Mouse (Mus musculus): ENCODE data around the gene Zfp866. TPM values are rescaled to one million over a fixed set of nuclear protein-coding genes. Genes with fewer than 3 reads are reported as not detected.

The Zfp866 gene
- polyA plus RNA-seq, 1 experiment from 2014 or later = 11.2 TPM

GRCm38 (mm10) chr8:69789731-69790130 is 1.2 kb downstream of the Zfp866 start:
- Histone ChIP-seq H3K4me3 (ENCODE audit: inconsistent target) (no peak overlapping the region), H3K27ac (no peak overlapping the region)

GRCm38 (mm10) chr8:69789105-69789504 is 1.9 kb downstream of the Zfp866 start:
- WGBS (ENCODE audit: missing documents) = 91% methylated on average over 5 of the region's 5 CpGs
- Histone ChIP-seq H3K4me3 (ENCODE audit: inconsistent target) (no peak overlapping the region), H3K27ac (no peak overlapping the region), H3K79me2 (ENCODE audit: inconsistent target) (peaks cover 30% of the 10 kb centered on the region), H3K36me3 (ENCODE audit: inconsistent target) (peaks cover 8% of the 10 kb centered on the region)

More at GRCm38 (mm10) chr8:69789731-69790130, 1.2 kb downstream of the Zfp866 start:
- Histone ChIP-seq H3K36me3 (ENCODE audit: inconsistent target) (peaks cover 14% of the 10 kb centered on the region), H3K79me2 (ENCODE audit: inconsistent target) (peaks cover 37% of the 10 kb centered on the region)
- 70% methylated on average over 5 of the region's 5 CpGs for WGBS (ENCODE audit: missing documents)

DNA sequence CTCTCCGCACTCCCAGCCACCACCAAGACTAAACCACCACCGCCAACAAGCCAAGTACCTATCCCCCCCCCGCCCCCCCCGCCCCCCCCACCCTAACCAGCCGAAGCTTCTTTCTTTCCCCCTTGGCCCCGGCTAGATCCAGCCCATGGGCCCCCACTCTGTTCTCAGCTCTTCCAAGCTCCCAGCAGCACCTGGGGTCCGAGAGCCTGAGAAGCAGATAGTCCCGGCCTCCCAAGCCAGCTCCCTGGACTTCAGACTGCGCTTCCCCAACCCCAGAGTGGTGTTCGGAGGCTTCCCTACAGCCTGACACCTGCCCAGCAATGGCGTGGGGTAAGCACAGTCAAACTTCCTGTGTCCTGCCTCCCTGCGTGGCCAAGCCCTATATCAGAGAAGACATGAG is 13.9 kb downstream of the Zfp866 start:
- no peak overlapping the region for H3K27ac ChIP-seq
- no peaks in the 10 kb centered on the region for H3K36me3 ChIP-seq (ENCODE audit: inconsistent target)
- WGBS (ENCODE audit: missing documents) = 92% methylated on average over 9 of the region's 12 CpGs
- H3K79me2 ChIP-seq (ENCODE audit: inconsistent target) = peaks cover 23% of the 10 kb centered on the region
- no peak overlapping the region for H3K4me3 ChIP-seq (ENCODE audit: inconsistent target)

GRCm38 (mm10) chr8:69775149-69775534 is 15.8 kb downstream of the Zfp866 start:
- Histone ChIP-seq H3K79me2 (ENCODE audit: inconsistent target) (peaks cover 43% of the 10 kb centered on the region), H3K36me3 (ENCODE audit: inconsistent target) (no peaks in the 10 kb centered on the region; the same call in 1 of the 2 replicates), H3K4me3 (ENCODE audit: inconsistent target) (peak overlapping the region; percentile 31; the same call in 1 of the 2 replicates), H3K27ac (peak overlapping the region; percentile 21; the same call in 1 of the 2 replicates)
- WGBS (ENCODE audit: missing documents) = 40% methylated on average over 2 of the region's 2 CpGs

- under 1% methylated on average over 41 of the region's 41 CpGs for WGBS (ENCODE audit: missing documents)
- Histone ChIP-seq H3K27ac (peak within 1 kb of the TSS; percentile 21), H3K4me3 (ENCODE audit: inconsistent target) (peak within 1 kb of the TSS; percentile 31), H3K79me2 (ENCODE audit: inconsistent target) (peaks cover 48% of the 10 kb centered on the region), H3K36me3 (ENCODE audit: inconsistent target) (peaks cover 3% of the 10 kb centered on the region; the same call in 1 of the 2 replicates)
Observed at GRCm38 (mm10) chr8:69774503-69775148, 16.4 kb downstream of the Zfp866 start, which contains the start of gene Gm20422. Gm20422 (minus strand) TSS chr8:69774886.

GRCm38 (mm10) chr8:69772106-69772505 is 18.9 kb downstream of the Zfp866 start:
- WGBS (ENCODE audit: missing documents) = 100% methylated on average over 2 of the region's 2 CpGs
- Histone ChIP-seq H3K27ac (no peak overlapping the region), H3K36me3 (ENCODE audit: inconsistent target) (peaks cover 28% of the 10 kb centered on the region), H3K4me3 (ENCODE audit: inconsistent target) (no peak overlapping the region), H3K79me2 (ENCODE audit: inconsistent target) (peaks cover 66% of the 10 kb centered on the region)

DNA sequence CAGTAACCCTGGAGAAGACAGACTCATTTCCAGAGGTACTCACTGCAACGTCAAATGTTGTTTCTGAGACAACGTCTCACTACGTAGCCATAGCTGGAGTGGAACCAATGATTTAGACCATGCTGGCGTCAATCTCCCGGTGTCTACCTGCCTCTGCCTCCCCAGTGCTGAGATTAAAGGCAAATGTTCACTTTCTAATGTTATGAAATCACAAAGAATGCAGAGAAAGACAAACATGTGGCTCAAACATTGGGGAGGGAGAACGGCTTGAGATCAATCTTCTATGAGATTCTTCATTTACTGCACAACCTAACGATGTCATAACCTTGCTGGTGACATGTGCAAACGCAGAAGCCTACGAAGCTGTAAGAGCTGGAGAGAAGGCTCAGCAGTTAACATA is 19.8 kb downstream of the Zfp866 start:
- Histone ChIP-seq H3K27ac (no peak overlapping the region), H3K36me3 (ENCODE audit: inconsistent target) (peaks cover 37% of the 10 kb centered on the region), H3K79me2 (ENCODE audit: inconsistent target) (peaks cover 66% of the 10 kb centered on the region), H3K4me3 (ENCODE audit: inconsistent target) (no peak overlapping the region)
- 90% methylated on average over 9 of the region's 9 CpGs for WGBS (ENCODE audit: missing documents)

DNA sequence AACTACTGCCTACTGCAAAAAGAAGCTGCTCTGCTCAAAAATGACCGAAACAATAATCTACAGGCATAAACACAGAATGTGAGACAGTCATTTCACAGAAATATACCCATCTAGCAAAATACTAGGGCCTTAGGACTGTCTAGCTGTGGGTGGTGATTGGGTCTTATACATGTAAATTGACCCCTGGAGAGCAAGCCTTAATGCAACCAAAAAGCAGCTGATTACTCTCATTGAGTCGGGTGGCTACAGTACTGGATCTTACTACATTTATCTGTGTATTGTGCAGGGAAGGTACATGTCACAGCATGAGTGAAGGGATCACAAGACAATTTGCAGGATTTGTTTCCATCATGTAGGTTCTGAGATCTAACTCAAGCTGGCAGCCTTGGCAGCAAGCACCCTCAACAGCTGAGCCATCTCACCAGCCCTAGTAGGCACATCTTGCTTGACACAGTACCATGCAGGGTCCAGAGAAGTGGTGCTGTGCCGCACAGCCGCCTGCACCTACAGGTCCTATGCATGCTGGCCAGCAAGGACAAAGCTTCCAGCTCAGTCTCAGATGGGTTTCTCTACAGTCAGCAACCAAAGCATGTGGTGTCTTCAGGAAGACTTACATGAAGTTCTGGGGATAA is 29.0 kb downstream of the Zfp866 start:
- 92% methylated on average over 4 of the region's 4 CpGs for WGBS (ENCODE audit: missing documents)
- Histone ChIP-seq H3K27ac (no peak overlapping the region), H3K79me2 (ENCODE audit: inconsistent target) (no peaks in the 10 kb centered on the region), H3K36me3 (ENCODE audit: inconsistent target) (peaks cover 41% of the 10 kb centered on the region), H3K4me3 (ENCODE audit: inconsistent target) (no peak overlapping the region)

DNA sequence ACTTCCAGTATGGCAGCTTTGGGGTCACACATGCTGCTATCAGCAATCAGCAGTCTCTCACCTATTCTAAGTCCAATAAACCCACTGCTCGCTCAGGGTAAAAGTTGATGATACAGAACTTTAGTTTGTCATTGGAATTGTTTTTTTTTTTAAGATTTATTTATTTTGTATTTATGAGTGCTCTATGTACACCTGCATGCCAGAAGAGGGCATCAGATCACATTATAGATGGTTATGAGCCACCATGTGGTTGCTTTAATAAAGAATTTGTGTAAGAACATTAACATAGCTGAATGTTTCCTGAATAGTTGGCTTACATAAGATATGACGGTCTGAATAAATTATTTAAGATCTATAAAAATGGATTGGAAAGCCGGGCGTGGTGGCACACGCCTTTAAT is 32.7 kb downstream of the Zfp866 start:
- no peaks in the 10 kb centered on the region for H3K79me2 ChIP-seq (ENCODE audit: inconsistent target)
- H3K36me3 ChIP-seq (ENCODE audit: inconsistent target) = peaks cover 12% of the 10 kb centered on the region
- H3K27ac ChIP-seq = no peak overlapping the region
- 96% methylated on average over 5 of the region's 5 CpGs for WGBS (ENCODE audit: missing documents)
- no peak overlapping the region for H3K4me3 ChIP-seq (ENCODE audit: inconsistent target)

- 90% methylated on average over 2 of the region's 2 CpGs for WGBS (ENCODE audit: missing documents)
- Histone ChIP-seq H3K4me3 (ENCODE audit: inconsistent target) (no peak overlapping the region), H3K27ac (no peak overlapping the region), H3K36me3 (ENCODE audit: inconsistent target) (peaks cover 5% of the 10 kb centered on the region; the same call in 1 of the 2 replicates), H3K79me2 (ENCODE audit: inconsistent target) (peaks cover 17% of the 10 kb centered on the region; the same call in 1 of the 2 replicates)
Observed at GRCm38 (mm10) chr8:69752437-69752836, 38.5 kb downstream of the Zfp866 start.

GRCm38 (mm10) chr8:69749544-69750454 is 41.2 kb downstream of the Zfp866 start, which contains the start of gene Zfp963:
Zfp963 (minus strand) TSS chr8:69749970.
- no peaks in the 10 kb centered on the region for H3K36me3 ChIP-seq (ENCODE audit: inconsistent target)
- H3K27ac ChIP-seq = peak within 1 kb of the TSS; percentile 57
- 5% methylated on average over 46 of the region's 48 CpGs for WGBS (ENCODE audit: missing documents)
- H3K4me3 ChIP-seq (ENCODE audit: inconsistent target) = peak within 1 kb of the TSS; percentile 18; the same call in 1 of the 2 replicates
- peaks cover 20% of the 10 kb centered on the region; the same call in 1 of the 2 replicates for H3K79me2 ChIP-seq (ENCODE audit: inconsistent target)

DNA sequence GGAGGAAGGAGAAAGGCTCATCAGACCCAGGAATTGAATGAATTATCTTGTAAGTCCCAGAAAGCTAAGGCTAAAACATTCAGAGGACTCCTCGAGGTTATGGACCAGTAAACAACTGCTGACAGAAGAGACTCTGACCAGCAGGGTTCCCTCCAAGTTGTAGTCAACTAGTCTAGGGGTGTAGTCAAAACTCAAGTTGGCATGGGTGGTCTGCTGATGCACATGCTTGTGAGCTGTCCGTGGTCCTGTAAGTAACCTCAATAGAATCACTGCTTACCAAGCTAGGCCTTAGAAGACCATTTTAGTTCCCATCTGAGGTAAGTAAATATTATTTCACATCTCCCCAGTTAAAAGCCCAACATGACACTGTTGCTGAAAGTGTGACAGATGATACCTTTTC is 49.7 kb downstream of the Zfp866 start:
- Histone ChIP-seq H3K36me3 (ENCODE audit: inconsistent target) (peaks cover 12% of the 10 kb centered on the region), H3K27ac (no peak overlapping the region)
- 100% methylated on average over 2 of the region's 2 CpGs for whole genome bisulfite sequencing (ENCODE audit: missing documents)

DNA sequence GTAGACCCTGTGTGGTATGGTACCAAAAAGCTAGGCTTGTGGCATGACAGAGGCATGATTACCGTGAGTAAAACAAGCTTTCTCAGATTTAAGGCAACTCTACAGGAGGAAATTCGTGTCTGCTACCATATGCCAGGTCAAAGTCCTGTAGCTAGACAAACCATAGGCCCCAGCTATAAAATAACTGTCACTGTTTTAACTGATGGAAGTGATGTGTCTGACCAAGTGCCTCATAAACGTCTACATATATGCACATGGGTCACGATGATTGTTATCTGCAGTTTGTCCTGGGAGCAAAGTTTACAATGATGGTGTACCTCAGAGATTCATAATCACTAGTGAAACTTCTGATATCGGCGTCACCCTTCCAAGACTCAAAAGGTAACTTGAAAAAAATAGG is 50.2 kb downstream of the Zfp866 start:
- Histone ChIP-seq H3K79me2 (ENCODE audit: inconsistent target) (no peaks in the 10 kb centered on the region), H3K27ac (no peak overlapping the region), H3K36me3 (ENCODE audit: inconsistent target) (peaks cover 12% of the 10 kb centered on the region), H3K4me3 (ENCODE audit: inconsistent target) (no peak overlapping the region)
- WGBS (ENCODE audit: missing documents) = 88% methylated on average over 6 of the region's 6 CpGs

More for the DNA sequence above, 49.7 kb downstream of the Zfp866 start:
- H3K4me3 ChIP-seq (ENCODE audit: inconsistent target) = no peak overlapping the region
- no peaks in the 10 kb centered on the region for H3K79me2 ChIP-seq (ENCODE audit: inconsistent target)

DNA sequence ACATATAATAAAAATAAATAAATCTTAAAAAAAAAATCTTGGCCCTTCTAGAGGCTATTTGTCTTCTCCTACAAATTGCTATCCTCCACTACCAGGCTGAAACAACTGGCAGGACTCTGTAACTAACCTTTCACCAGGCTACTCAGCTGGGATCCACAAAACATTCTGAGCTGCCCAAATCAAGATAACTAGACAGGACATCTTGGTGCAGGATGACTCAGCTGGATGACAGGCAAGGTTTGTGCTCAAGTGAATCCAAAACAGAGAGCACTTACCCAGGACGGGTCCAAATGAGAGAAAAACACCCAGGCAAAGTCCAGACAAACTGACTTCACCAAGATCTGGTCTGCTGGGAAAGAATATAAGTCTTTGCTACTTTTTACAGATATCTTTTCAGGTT is 55.5 kb downstream of the Zfp866 start:
- Histone ChIP-seq H3K36me3 (ENCODE audit: inconsistent target) (no peaks in the 10 kb centered on the region), H3K79me2 (ENCODE audit: inconsistent target) (no peaks in the 10 kb centered on the region), H3K4me3 (ENCODE audit: inconsistent target) (no peak overlapping the region), H3K27ac (no peak overlapping the region)
- 85% methylated on average over 1 of the region's 1 CpGs for WGBS (ENCODE audit: missing documents)
